Mouse (Mus musculus): ENCODE data around the gene Dhx34.

Gene Dhx34

DNA sequence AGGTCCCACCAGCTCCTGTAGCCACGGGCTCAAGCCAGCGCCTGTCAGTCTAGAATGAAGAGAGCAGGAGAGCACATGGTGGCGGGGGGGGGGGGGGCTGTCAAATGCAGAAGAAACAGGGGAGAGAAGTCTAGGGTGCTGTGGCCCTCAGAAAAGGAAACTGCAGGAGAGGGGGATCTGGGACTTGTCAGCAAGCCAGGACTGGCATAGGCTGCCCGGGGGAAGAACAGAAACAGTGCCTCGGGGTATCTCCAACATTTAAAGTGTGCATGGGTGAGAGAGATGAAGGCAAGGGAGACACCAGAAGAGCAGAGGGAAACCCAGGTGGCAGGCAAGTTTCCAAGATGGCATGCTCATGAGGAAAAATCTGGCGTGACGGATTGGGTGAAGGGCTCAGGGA is 59.8 kb downstream of the Dhx34 start:
- no peak for DNase-seq (ENCODE audit: low read depth, low spot score)

DNA sequence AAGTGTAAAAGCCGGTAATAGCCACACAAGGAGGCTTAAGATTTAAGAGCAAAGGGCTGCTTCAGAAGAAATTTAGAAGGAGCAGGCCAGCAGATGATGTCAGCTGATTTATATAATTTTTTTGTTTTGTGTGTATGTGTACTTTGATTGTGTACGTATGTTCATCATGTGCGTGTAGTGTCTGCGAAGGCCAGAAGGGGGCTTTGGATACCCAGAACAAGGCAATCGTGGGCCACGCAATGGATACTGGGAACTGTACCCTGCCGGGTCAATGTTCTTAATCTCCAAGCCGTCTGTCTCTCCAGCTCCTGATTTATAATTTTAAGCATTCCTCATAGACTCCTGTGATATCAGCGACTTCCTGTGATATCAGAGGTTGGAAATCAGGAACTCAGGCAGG is 60.5 kb downstream of the Dhx34 start:
- no peak for DNase-seq (ENCODE audit: low read depth, low spot score)

DNA sequence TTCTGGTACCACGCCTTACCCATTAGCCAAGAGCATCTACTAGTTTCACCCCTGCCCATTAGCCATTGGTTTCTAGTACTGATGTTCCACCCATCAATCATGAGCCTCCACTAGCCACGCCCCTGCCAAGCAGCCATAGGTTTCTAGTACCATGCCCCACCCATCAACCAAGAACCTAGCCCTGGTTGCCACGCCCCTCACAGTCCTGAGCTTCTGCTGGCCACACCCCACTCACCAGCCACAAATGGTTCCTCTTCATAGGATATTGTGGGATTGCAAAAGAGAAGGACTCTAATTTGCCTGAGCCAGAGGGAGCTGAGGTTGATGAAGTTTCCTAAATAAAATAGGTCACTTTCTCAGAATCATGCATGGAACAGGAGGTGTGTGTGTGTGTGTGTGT is 61.1 kb downstream of the Dhx34 start:
- no peak for DNase-seq (ENCODE audit: low read depth, low spot score)

DNA sequence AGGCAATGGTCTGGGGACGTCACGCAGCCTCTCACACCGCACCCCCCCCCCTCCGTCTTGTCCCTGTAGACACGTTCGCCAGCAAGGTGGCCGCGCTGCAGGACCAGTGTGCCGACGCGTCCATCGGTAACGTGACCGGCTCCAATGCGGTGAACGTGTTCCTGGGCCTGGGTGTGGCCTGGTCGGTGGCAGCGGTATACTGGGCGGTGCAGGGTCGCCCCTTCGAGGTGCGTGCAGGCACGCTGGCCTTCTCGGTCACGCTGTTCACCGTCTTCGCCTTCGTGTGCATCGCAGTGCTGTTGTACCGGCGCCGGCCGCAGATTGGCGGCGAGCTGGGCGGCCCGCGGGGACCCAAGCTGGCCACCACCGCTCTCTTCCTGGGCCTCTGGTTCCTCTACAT is 63.1 kb downstream of the Dhx34 start:
- DNase-seq (ENCODE audit: low read depth, low spot score): no peak

DNA sequence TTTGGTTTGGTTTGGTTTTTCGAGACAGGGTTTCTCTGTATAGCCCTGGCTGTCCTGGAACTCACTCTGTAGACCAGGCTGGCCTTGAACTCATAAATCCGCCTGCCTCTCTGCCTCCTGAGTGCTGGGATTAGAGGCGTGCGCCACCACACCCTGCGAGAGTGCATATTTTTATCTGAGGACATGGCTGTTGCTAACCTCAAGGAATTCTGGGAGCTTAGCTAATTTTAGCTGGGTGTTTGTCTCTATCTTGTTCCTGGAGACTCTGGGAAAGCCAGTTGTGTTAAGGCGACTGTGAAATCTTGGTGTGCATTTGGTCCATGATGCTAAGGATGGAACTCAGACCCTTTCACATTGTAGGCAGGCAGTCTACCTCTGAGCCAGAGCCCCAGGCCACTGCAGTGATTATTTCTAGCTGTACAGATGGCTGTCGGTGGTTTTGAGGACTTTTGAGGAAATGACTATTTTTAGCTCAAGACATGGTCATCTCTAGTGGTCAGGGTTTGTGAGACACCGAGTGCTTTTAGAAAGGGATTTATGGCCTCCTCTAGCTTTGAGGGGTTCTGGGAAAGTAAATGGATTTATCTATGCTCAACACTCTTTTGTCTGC is 65.6 kb downstream of the Dhx34 start:
- DNase-seq (ENCODE audit: low read depth, low spot score): no peak

DNA sequence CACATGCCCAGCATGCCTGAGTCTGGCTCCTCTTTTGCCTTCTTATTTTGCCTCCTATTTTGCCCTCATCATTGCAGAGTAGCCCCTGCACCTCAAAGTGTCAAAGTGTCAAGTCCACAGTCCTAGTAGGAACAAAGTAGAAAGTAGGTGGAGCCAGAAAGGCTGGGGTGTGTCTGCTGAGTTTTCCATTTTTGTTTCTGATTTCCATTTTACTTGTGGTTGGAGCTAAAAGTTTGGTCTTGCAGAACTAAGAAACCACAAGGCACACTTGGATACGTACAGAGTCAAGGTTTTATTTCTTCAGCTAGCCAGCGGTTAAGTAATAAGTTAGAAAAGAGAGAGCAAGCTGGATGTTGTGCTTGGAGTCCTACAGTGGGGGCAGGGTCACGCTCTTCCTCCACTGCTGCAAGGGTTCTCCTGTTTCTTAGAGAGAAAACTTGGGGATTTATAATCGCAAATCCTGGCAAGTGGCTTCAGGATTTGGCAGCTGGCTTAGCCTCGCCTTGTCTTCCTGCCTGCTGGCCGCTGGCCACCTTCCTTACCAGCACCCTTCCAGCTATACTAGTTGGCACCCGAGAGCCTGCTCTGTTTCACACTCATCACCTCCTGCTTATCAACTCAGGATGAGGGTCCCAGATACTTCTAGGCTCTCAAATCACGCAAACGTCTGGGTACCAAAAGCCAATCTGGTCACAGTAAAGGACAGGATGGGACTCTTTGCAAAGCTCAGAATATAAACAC is 66.5 kb downstream of the Dhx34 start:
- DNase-seq (ENCODE audit: low read depth, low spot score): no peak

DNA sequence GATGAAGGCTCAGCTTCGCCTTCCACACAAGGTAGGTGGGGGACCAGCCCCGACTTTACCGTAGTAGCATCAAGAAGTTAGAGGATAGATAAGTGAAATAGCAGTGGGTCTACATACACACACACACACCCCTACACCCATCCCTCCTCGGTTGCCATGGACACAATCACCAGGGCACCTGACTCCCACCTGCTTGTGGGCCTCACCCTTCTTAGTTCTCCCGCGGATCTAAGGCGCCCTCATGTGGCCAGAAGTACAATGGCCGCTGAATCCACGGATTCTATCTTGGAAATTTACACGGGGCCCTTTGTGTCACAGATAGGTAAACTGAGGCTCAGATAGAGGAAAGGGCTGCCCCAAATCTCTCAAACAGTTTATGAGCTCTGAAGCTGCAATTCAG is 68.3 kb downstream of the Dhx34 start:
- peak; percentile 78 for DNase-seq (ENCODE audit: low read depth, low spot score)

DNA sequence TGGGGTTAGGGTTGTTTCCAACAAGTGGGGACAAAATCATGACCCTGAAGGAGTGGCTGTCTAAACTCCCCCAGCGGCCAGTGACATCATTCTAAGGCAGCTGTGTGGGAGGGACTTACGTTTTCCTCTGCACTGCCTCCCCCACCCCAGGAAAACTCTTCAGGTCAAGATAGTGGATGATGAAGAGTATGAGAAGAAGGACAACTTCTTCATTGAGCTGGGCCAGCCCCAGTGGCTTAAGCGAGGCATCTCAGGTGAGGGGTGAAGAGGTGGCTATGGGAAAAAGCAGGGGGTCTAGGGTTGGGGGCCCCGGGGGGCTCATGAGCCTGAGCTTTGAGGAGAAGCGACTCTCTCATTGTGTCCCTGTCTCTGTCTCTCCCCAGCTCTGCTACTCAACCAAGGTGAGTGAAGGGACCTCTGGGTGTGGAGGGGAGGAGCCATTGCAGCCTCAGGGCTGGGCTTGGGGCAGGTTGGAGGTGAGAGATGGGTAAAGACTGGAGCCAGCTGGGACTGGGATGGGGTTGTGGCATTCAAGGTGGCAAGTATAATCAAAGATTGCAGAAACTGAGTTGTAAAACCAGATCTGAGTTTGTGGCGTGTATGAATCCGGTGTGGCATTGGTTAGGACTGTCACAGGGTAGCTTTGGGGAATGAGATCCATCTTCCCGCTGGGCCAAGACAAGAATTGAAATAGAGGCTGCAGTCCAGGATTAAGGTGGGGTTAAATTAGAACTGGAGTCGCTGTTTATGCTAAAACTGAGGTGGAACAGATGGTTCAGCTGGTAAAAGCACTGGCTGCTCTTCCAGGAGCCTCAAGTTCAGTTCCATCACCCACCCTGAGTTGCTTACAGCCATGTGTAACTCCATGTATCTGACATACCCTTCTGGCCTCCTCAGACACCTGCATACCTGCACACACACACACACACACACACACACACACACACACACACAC is 71.4 kb downstream of the Dhx34 start:
- DNase-seq (ENCODE audit: low read depth, low spot score): no peak

DNA sequence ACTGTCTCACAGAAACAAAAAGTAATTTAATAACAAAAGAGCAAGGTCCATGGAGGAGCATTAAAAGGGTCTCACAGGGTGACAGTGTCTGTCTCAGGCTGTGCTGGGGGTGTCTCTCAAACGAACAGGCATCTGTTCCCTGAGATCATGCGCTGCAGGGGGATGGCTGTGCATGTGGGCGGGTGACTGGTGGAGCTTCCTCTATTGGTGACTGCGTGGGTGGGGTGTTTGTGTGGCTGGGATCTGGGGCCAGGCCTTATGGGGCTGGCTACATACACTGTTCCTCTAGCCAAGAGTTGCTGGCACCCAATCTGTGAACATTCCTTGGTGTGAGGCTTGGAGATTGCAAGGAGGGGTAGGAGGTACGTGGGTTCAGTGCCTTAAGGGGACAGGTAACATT is 72.6 kb downstream of the Dhx34 start:
- DNase-seq (ENCODE audit: low read depth, low spot score): no peak

DNA sequence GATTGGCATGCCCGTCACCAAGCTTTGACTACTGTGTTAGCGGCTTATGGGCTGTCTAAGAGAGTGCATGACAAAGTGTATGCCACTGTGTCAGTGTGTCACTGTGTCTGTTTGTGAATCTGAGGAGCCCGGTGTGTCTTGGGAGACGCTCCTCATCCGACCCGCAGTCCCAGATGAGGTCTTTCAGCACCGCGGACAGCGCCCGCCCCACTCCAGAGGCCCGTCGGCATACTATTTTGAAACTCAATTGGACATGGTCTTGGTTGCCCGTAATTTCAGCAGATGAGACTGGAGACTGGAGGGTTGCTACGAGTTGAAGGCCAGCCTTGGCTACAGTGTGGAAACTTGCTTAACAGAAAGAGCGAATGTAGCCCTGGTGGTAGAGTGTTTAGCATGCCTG is 74.2 kb downstream of the Dhx34 start:
- peak; percentile 51 for DNase-seq (ENCODE audit: low read depth, low spot score)
